Comparison of ENCODE assay signal across 9 mouse cellular contexts in genomic region chr4:48842777-48843214, GRCm38 (mm10).
DNase-seq lines count a peak whose midpoint lies in the region; ATAC-seq and TF ChIP-seq lines count a peak whose summit lies in the region.
"Had no signal": no experiment of that assay in that cellular context is flagged by ENCODE, and none has a peak within 500 bp of the region (broad histone marks: within the 10 kb centered on the region; RNA-seq: fewer than 3 reads in every experiment).

No protein-coding gene starts in this region.

- 33% methylated on average over 2 of the region's 2 CpGs for WGBS in limb, embryonic 11.5 days
- 47% methylated on average over 2 of the region's 2 CpGs for WGBS in limb, embryonic 10.5 days
- 73% methylated on average over 2 of the region's 2 CpGs for WGBS in thymus, adult 2 months

- no peak for TF ChIP-seq CTCF in thymus, adult 2 months (IDR thresholded peaks at IDR 0.05; ENCODE audit: borderline replicate concordance, control insufficient read depth, extremely low read depth, insufficient read depth, low read length, poor library complexity)

- no peaks in the 10 kb centered on the region for H3K36me3 ChIP-seq in limb, embryonic 11.5 days (ENCODE audit: control insufficient read depth, insufficient read depth, low read length)
- no peaks in the 10 kb centered on the region for H3K36me3 ChIP-seq in limb, embryonic 10.5 days
- no peaks in the 10 kb centered on the region for H3K36me3 ChIP-seq in thymus, adult 2 months (ENCODE audit: control insufficient read depth, insufficient read depth, low read length)
- H3K36me3 ChIP-seq: embryonic facial prominence, embryonic 13.5 days had no signal

- no peaks in the 10 kb centered on the region for H3K4me1 ChIP-seq in limb, embryonic 11.5 days (ENCODE audit: control insufficient read depth, insufficient read depth, low read length)
- peaks cover 10% of the 10 kb centered on the region for H3K4me1 ChIP-seq in limb, embryonic 10.5 days
- H3K4me1 ChIP-seq in thymus, adult 2 months (replicated peaks; ENCODE audit: control insufficient read depth, insufficient read depth, low read length), result no peaks in the 10 kb centered on the region
- H3K4me1 ChIP-seq: embryonic facial prominence, embryonic 13.5 days had no signal

- no peaks in the 10 kb centered on the region for H3K27me3 ChIP-seq in limb, embryonic 11.5 days (ENCODE audit: control insufficient read depth, insufficient read depth, low read length)
- no peaks in the 10 kb centered on the region for H3K27me3 ChIP-seq in limb, embryonic 10.5 days (ENCODE audit: low read depth, poor library complexity, severe bottlenecking)
- no peaks in the 10 kb centered on the region for H3K27me3 ChIP-seq in thymus, adult 2 months (ENCODE audit: control insufficient read depth, insufficient read depth, low read length)
- H3K27me3 ChIP-seq: embryonic facial prominence, embryonic 13.5 days had no signal

- no peak overlapping the region for H3K4me2 ChIP-seq in limb, embryonic 11.5 days (ENCODE audit: low read depth, severe bottlenecking)
- H3K4me2 ChIP-seq: embryonic facial prominence, embryonic 13.5 days had no signal

- no peak overlapping the region for H3K27ac ChIP-seq in limb, embryonic 11.5 days (replicated peaks; ENCODE audit: low read depth, low read length)
- H3K27ac ChIP-seq in limb, embryonic 10.5 days, result no peak overlapping the region
- no peak overlapping the region for H3K27ac ChIP-seq in thymus, adult 2 months (ENCODE audit: control insufficient read depth, insufficient read depth, low read length)
- H3K27ac ChIP-seq: embryonic facial prominence, embryonic 13.5 days had no signal

- no peak for ATAC-seq in limb, embryonic 11.5 days (ENCODE audit: insufficient number of reproducible peaks, low FRiP score, low TSS enrichment, low read depth)

- DNase-seq in limb, embryonic 11.5 days (ENCODE audit: low spot score), result peak; percentile 21
- no peak for DNase-seq in limb, embryonic 10.5 days (ENCODE audit: low spot score)
- DNase-seq in embryo, embryonic 10 days (ENCODE audit: low spot score), result peak; percentile 9
- peak; percentile 46 for DNase-seq in gastrocnemius, postnatal 25 days
- peak; percentile 10 for DNase-seq in layer of hippocampus, adult 9-11 months
- no peak for DNase-seq in right cerebral cortex, adult 2 months (ENCODE audit: low spot score in 2 of 2)
- DNase-seq in right cerebral cortex, postnatal 36 days (ENCODE audit: low spot score in 2 of 2), result no peak
- no peak for DNase-seq in thymus, adult 2 months

- no peak overlapping the region for H3K4me3 ChIP-seq in limb, embryonic 11.5 days (ENCODE audit: low read depth, low read length)
- H3K4me3 ChIP-seq in limb, embryonic 10.5 days, result no peak overlapping the region
- no peak overlapping the region for H3K4me3 ChIP-seq in thymus, adult 2 months (ENCODE audit: control insufficient read depth, insufficient read depth, low read length)
- H3K4me3 ChIP-seq: embryonic facial prominence, embryonic 13.5 days had no signal

- TF ChIP-seq POLR2A in thymus, adult 2 months (IDR thresholded peaks at IDR 0.05; ENCODE audit: control insufficient read depth, extremely low read depth, insufficient read depth, low read length, poor library complexity), result no peak

- H3K9ac ChIP-seq in limb, embryonic 11.5 days (ENCODE audit: low read length), result no peak overlapping the region
- H3K9ac ChIP-seq: embryonic facial prominence, embryonic 13.5 days had no signal

- H3K9me3 ChIP-seq in limb, embryonic 11.5 days (ENCODE audit: control insufficient read depth, low read length), result no peaks in the 10 kb centered on the region
- H3K9me3 ChIP-seq in limb, embryonic 10.5 days (replicated peaks), result no peaks in the 10 kb centered on the region
- H3K9me3 ChIP-seq: embryonic facial prominence, embryonic 13.5 days had no signal

Comparison
In these comparisons a context has a peak if more than half of its experiments do, and no peak if none do; other contexts are left out.
1. DNase-seq: peak in limb, embryonic 11.5 days (single experiment), embryo, embryonic 10 days (single experiment), gastrocnemius, postnatal 25 days (single experiment) and layer of hippocampus, adult 9-11 months (single experiment); none in limb, embryonic 10.5 days (single experiment), right cerebral cortex, adult 2 months (0 of 2), right cerebral cortex, postnatal 36 days (0 of 2) and thymus, adult 2 months (single experiment).